Mouse (Mus musculus): Measurements from ENCODE around the gene Eva1c. TPM values are rescaled to one million over a fixed set of nuclear protein-coding genes. Genes with fewer than 3 reads are reported as not detected.
"Not testable (repeated sequence)": the region's sequence is repeated elsewhere in the genome, so short reads cannot be mapped to it uniquely, and the experiment has no call there.

Gene Eva1c
- polyA plus RNA-seq, 1 experiment from 2014 or later: 1.7 TPM

DNA sequence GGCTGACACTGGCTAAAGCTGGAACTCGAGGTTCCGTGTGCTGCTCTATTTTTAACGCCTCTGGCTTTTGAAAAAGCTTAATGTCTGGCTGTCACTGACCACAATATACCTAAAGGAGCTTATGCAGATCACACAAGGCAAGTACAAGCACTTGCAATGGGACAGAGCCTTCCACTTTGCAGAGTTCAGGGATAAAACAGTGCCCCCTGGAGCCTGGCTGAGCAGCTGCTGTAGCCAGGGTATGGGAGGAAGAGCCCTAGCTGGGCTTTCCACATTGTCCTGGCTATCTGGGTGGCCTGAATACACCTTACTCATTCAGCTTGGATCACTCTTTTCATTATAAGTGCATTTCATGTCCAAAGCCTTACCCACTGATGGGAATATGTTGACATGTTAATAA is 24.6 kb upstream of the Eva1c start:
- WGBS: 86% methylated on average over 3 of the region's 3 CpGs
- peaks cover 13% of the 10 kb centered on the region for H3K36me3 ChIP-seq
- H3K27me3 ChIP-seq (replicated peaks): no peaks in the 10 kb centered on the region
- no peaks in the 10 kb centered on the region for H3K4me1 ChIP-seq
- H3K27ac ChIP-seq: no peak overlapping the region
- H3K4me2 ChIP-seq: no peak overlapping the region
- H3K9ac ChIP-seq: no peak overlapping the region
- H3K9me3 ChIP-seq: no peaks in the 10 kb centered on the region
- H3K4me3 ChIP-seq (replicated peaks): no peak overlapping the region
- ATAC-seq (ENCODE audit: insufficient read depth, low FRiP score, low read depth): no peak

DNA sequence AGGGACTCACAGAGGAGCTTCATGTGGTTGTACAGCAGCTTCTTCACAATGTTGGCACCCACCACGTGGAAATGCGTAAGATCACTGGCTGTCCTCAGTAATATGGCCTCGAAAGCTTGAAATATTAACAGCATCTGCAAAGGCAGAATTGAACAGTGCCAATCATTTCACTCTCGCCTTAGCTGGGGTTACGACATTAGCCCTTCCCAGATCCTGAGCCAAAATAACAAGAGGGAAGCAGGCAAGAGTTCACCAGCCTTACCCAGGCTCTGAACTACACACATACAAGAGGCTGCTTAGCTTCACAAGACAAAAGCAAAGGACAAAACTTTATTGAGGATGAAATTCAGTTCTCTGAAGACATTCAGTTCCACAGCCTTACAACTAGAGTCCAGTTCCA is 22.1 kb upstream of the Eva1c start:
- ATAC-seq (ENCODE audit: insufficient read depth, low FRiP score, low read depth): no peak
- Histone ChIP-seq H3K36me3 (peaks cover 10% of the 10 kb centered on the region; the same call in 1 of the 2 replicates), H3K4me1 (peaks cover 6% of the 10 kb centered on the region; the same call in 1 of the 2 replicates), H3K27ac (no peak overlapping the region), H3K4me3 (replicated peaks) (no peak overlapping the region), H3K9me3 (no peaks in the 10 kb centered on the region), H3K9ac (no peak overlapping the region), H3K4me2 (no peak overlapping the region), H3K27me3 (replicated peaks) (no peaks in the 10 kb centered on the region)
- 93% methylated on average over 5 of the region's 5 CpGs for WGBS

DNA sequence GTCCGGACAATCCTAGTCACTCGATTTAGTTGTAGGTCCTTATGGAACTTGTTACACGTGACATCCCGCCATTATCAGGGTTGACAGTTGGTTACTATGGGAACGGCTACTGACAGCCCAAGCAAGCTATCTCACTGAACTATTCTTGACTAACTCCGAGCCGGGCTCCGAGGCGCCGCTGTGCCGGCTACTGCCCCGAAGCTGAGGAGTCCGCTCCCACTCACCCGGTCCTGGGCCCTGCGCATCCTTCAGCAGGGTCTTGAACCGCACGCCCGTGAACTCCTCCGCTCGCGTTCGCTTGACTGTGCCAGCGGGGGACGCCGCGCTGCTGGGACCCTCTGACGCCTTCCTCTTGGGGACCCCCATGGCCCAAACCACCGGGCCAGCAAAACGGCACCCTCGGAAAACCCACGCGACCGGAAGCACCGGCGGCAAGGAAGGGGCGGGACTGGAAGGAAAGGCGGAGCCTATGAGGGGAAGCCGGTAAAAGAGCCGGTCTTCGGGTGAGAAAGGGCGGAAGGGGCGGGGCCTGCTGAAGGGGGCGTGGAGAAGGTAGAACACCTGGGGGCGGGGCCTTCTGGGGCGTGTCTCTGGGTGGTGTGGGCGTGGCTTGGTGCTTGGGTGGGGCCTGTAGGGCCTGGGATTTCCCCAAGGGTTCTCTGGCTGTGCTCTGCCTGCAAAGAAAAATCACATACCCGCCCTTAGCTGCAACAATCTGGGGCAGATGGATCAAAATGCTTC is 16.4 kb upstream of the Eva1c start, which contains the start of gene Urb1:
Gene Urb1, minus strand, starts transcription at position 439 of the 741 bp plus-strand sequence.
- H3K27me3 ChIP-seq (replicated peaks): no peaks in the 10 kb centered on the region
- H3K27ac ChIP-seq: peak within 1 kb of the TSS; percentile 83
- H3K9ac ChIP-seq: peak within 1 kb of the TSS; percentile 45
- peak within 1 kb of the TSS; percentile 76 for H3K4me2 ChIP-seq
- peaks cover 15% of the 10 kb centered on the region; the same call in 1 of the 2 replicates for H3K4me1 ChIP-seq
- H3K9me3 ChIP-seq: no peaks in the 10 kb centered on the region
- WGBS: under 1% methylated on average over 47 of the region's 47 CpGs
- peak; percentile 93 for ATAC-seq (ENCODE audit: insufficient read depth, low FRiP score, low read depth)
- peak within 1 kb of the TSS; percentile 89 for H3K4me3 ChIP-seq (replicated peaks)
- H3K36me3 ChIP-seq: no peaks in the 10 kb centered on the region

DNA sequence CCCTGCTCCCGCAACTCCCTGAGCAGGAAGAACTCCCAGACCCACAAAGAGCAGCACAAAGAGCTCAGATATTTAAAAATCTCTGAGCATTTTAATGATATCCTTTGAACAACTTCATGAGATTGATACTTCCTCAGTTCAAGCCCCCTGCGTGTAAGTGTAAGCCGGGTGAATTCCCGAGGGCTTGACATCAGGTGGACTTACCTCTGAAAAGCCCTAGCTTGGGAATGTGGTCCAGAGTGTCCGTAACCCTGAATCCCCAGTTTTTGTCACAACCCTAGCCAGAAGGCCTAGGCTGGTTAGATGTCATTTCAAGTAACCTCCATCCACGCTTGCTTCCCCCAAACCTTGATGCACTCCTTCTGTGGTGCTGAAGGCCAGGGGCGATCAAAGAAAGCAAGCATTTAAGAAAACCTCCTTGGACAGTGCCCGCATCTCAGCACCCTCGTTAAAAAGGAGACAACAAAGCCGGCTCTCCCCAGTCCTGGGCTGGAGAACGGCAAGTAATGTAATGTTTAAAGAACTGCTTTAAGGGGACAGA is 15.7 kb upstream of the Eva1c start:
- peak overlapping the region; percentile 76 for H3K4me2 ChIP-seq
- no peaks in the 10 kb centered on the region for H3K36me3 ChIP-seq
- no peak for ATAC-seq (ENCODE audit: insufficient read depth, low FRiP score, low read depth)
- H3K27me3 ChIP-seq (replicated peaks): no peaks in the 10 kb centered on the region
- 45% methylated on average over 11 of the region's 11 CpGs for WGBS
- peak overlapping the region; percentile 61; the same call in 1 of the 2 replicates for H3K27ac ChIP-seq
- no peaks in the 10 kb centered on the region for H3K9me3 ChIP-seq
- H3K4me3 ChIP-seq (replicated peaks): peak overlapping the region; percentile 89
- H3K9ac ChIP-seq: peak overlapping the region; percentile 22; the same call in 1 of the 2 replicates
- H3K4me1 ChIP-seq: peaks cover 15% of the 10 kb centered on the region; the same call in 1 of the 2 replicates

DNA sequence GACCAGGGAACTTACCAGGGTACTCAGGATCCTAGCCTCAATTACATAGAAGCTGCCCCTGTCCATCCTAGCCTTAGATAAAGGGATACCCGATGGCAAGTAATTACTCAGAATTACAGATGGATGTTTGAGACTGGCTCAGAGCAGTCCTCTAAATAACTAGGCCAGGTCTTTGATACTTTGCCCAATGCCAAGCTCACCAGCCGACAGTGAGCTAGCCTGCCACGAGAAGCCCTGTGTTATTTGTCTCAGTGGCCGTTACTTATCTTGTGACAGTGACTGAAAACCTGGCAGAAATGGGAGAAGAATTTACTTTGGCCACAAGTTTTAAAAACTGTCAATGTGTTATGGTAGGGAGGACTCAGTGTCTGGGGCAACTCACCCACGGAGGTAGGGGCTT is 14.4 kb upstream of the Eva1c start:
- no peak overlapping the region for H3K4me3 ChIP-seq (replicated peaks)
- H3K36me3 ChIP-seq: no peaks in the 10 kb centered on the region
- H3K9ac ChIP-seq: no peak overlapping the region
- no peaks in the 10 kb centered on the region for H3K27me3 ChIP-seq (replicated peaks)
- no peak overlapping the region for H3K4me2 ChIP-seq
- 77% methylated on average over 5 of the region's 5 CpGs for WGBS
- H3K9me3 ChIP-seq: no peaks in the 10 kb centered on the region
- no peak for ATAC-seq (ENCODE audit: insufficient read depth, low FRiP score, low read depth)
- H3K4me1 ChIP-seq: peaks cover 15% of the 10 kb centered on the region; the same call in 1 of the 2 replicates
- no peak overlapping the region for H3K27ac ChIP-seq

DNA sequence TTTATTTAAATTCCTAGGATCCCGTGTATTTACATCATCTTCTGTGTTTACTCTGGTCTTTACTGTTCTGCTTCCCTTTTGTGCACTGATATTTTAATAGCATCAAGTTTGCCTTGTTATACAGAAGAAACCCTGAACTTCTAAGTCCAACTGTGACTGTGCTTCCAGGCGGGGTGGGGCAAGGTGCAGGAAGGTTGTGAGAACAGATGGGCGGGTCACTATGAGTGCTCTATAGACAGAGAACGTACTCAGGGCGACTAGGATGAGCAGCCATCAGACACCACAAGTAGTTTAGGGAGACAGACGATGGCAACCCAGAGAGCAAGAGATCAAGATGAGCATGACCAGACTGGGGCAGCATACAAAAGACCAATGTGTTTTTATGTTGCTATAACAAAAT is 6.2 kb upstream of the Eva1c start:
- ATAC-seq (ENCODE audit: insufficient read depth, low FRiP score, low read depth): peak; percentile 23; the same call in 1 of the 2 replicates
- 70% methylated on average over 6 of the region's 6 CpGs for WGBS
- H3K4me1 ChIP-seq: no peaks in the 10 kb centered on the region
- H3K9ac ChIP-seq: no peak overlapping the region
- no peak overlapping the region for H3K4me3 ChIP-seq (replicated peaks)
- H3K36me3 ChIP-seq: no peaks in the 10 kb centered on the region
- no peak overlapping the region for H3K4me2 ChIP-seq
- H3K27ac ChIP-seq: peak overlapping the region; percentile 69; the same call in 1 of the 2 replicates
- H3K9me3 ChIP-seq: no peaks in the 10 kb centered on the region
- H3K27me3 ChIP-seq (replicated peaks): no peaks in the 10 kb centered on the region

DNA sequence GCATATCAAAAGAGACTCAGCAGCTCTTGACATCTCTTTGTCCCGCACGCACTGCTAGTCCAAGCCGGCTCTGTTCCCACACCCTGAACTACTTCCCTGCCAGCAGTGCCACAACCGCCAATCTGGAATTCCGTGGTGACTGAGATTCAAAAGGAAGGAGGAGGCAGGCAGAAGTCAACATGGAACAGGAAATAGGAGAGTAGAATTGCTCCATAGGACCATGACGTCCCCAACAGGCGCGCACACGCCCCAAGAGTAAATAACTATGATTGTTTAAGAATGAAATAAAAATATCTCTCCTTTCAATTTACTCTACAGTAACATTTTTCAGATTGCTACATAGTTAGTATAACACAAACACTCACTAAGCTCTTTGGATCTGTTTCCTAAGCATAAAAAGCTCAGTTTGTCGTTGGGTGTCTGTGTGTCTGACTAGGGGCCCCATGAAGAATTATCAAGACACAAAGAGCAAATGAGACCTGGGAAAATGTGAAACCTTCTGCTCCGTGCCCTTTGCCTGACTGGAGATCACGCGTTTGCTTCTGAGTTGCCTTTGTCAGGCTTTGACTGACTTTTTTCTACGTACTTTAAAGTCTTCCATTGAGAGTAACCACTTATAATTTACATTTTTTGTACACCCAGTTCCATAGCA is 5.3 kb upstream of the Eva1c start:
- Histone ChIP-seq H3K4me3 (replicated peaks) (no peak overlapping the region), H3K9ac (no peak overlapping the region), H3K4me2 (no peak overlapping the region), H3K36me3 (no peaks in the 10 kb centered on the region), H3K4me1 (no peaks in the 10 kb centered on the region), H3K9me3 (no peaks in the 10 kb centered on the region), H3K27me3 (replicated peaks) (no peaks in the 10 kb centered on the region), H3K27ac (peak overlapping the region; percentile 69)
- 64% methylated on average over 14 of the region's 14 CpGs for WGBS
- peak; percentile 69 for ATAC-seq (ENCODE audit: insufficient read depth, low FRiP score, low read depth)

DNA sequence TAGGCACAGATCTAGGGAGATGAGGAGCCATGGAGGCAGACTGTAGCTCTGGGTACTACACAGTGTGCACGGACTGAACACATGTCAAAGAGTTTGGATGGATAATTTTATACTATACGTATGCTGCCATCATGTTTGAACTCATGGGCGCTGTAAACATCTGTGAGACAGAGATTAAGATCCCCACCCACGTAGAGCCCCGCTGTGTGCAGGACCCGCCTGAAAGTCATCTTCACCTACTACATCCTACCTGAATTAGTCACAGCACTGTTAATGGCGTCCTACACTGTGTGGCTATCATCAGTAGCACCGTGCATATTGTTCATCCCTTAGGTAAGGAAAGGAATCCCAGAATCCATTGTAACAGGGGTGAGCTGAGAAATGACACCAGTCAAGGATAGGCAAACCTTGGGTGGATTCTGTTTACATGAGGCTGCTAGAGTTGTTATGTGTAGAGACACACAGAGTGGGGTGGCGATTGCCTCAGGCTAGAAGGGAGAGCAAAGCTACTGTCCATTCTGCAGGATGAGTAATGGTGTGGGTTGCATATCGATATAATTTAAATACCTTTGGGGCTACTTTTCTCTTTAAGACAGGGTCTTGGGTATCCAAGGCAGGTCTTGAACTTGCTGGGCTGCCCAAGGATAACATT is 4.1 kb upstream of the Eva1c start:
- H3K36me3 ChIP-seq: no peaks in the 10 kb centered on the region
- ATAC-seq (ENCODE audit: insufficient read depth, low FRiP score, low read depth): peak; percentile 71
- H3K4me2 ChIP-seq: no peak overlapping the region
- H3K9ac ChIP-seq: no peak overlapping the region
- H3K9me3 ChIP-seq: no peaks in the 10 kb centered on the region
- H3K27me3 ChIP-seq (replicated peaks): no peaks in the 10 kb centered on the region
- H3K4me3 ChIP-seq (replicated peaks): no peak overlapping the region
- no peaks in the 10 kb centered on the region for H3K4me1 ChIP-seq
- no peak overlapping the region for H3K27ac ChIP-seq
- WGBS: 82% methylated on average over 10 of the region's 10 CpGs

DNA sequence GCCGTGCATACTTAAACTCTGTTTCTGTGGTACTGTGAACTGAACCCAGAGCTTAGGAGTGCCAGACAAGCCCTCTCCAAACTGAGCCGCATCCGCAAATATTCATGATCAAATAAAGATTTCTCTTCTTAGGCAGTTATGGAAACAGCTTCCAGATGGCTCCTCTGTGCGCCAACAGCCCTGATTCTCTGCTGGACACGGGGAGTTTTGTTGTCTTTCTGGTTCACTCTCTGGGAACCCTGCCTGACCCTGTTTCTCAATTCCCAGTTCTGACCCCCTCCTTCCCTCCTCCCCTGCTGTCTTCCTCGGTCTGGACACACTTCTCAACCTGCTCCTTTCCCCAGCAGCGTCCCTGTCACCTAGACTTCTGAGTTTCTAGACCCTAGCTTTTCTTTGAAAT is 3.5 kb upstream of the Eva1c start:
- Histone ChIP-seq H3K4me2 (no peak overlapping the region), H3K4me1 (no peaks in the 10 kb centered on the region), H3K27me3 (replicated peaks) (no peaks in the 10 kb centered on the region), H3K4me3 (replicated peaks) (no peak overlapping the region), H3K36me3 (no peaks in the 10 kb centered on the region), H3K27ac (no peak overlapping the region), H3K9me3 (no peaks in the 10 kb centered on the region), H3K9ac (no peak overlapping the region)
- WGBS: 60% methylated on average over 7 of the region's 7 CpGs
- ATAC-seq (ENCODE audit: insufficient read depth, low FRiP score, low read depth): no peak

DNA sequence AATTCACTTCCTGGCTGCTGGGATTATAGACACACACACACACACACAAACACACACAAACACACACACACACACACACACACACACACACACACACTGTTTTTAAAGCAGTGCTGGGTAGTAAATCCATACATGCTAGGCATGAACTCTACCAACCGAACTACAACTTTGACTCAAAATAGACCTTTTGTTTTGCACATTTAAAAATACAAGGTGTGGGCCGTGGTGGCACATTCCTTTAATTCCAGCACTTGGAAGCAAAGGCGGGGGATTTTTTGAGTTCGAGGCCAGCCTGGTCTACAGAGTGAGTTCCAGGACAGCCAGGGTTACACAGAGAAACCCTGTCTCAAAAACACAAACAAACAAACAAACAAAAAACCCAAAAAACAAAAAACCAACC is 2.5 kb upstream of the Eva1c start:
- not testable (repeated sequence) for H3K9me3 ChIP-seq; H3K4me1 ChIP-seq; H3K4me3 ChIP-seq (replicated peaks); ATAC-seq (ENCODE audit: insufficient read depth, low FRiP score, low read depth); H3K27ac ChIP-seq; H3K36me3 ChIP-seq; H3K27me3 ChIP-seq (replicated peaks); H3K4me2 ChIP-seq; H3K9ac ChIP-seq
- 72% methylated on average over 4 of the region's 4 CpGs for WGBS

DNA sequence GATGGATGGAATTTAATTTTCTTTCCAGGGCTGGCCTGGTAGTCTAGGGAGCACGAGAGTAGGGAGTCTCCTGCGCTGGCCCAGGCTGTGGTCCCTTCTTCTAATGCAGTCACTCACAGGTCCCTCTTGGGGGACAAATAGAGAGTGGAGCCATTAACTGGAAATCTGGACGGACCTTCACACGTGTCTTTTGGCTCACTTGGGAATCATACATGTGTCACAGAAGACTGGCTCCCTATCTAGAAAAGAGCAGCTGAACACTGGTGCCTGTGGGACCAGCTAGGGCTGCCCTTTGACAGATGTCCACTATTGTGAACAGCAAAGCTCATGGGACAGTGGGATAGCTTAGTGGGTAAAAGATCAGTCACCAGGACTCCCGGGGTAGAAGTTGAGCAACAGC is 478 bp upstream of the Eva1c start:
- peaks cover 10% of the 10 kb centered on the region; the same call in 1 of the 2 replicates for H3K4me1 ChIP-seq
- H3K27ac ChIP-seq: no peak overlapping the region
- H3K4me2 ChIP-seq: no peak overlapping the region
- ATAC-seq (ENCODE audit: insufficient read depth, low FRiP score, low read depth): no peak
- peaks cover 6% of the 10 kb centered on the region for H3K27me3 ChIP-seq (replicated peaks)
- 82% methylated on average over 5 of the region's 5 CpGs for WGBS
- H3K36me3 ChIP-seq: no peaks in the 10 kb centered on the region
- no peaks in the 10 kb centered on the region for H3K9me3 ChIP-seq
- no peak overlapping the region for H3K4me3 ChIP-seq (replicated peaks)
- no peak overlapping the region for H3K9ac ChIP-seq

DNA sequence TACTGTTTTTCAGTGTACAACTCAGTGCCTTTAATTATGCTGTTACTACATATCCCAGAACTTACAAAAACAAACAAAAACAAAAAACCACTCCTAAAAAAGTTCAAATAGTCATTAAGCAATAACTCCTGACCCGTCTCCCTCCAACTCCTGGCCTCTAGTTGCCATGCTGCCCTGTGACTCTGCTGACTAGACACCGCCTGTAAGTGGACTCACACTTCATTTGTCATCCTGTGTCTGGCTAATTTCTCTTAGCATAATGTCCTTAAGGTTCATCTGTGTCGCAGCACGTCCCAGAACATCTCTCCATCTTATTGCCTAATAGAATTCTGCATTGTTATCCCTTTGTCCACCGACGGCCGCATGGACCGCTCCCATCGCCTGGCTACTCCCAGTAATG is 979 bp downstream of the Eva1c start:
- H3K36me3 ChIP-seq: no peaks in the 10 kb centered on the region
- H3K4me2 ChIP-seq: no peak overlapping the region
- no peak overlapping the region for H3K4me3 ChIP-seq (replicated peaks)
- H3K27me3 ChIP-seq (replicated peaks): peaks cover 13% of the 10 kb centered on the region
- no peak overlapping the region for H3K27ac ChIP-seq
- WGBS: 81% methylated on average over 9 of the region's 9 CpGs
- H3K9ac ChIP-seq: no peak overlapping the region
- no peaks in the 10 kb centered on the region for H3K9me3 ChIP-seq
- no peak for ATAC-seq (ENCODE audit: insufficient read depth, low FRiP score, low read depth)
- peaks cover 10% of the 10 kb centered on the region; the same call in 1 of the 2 replicates for H3K4me1 ChIP-seq
